Mouse (Mus musculus) ovary, postnatal 36 days (tissue): ENCODE data around the gene Gjc3.
"Not testable (repeated sequence)": the region's sequence is repeated elsewhere in the genome, so short reads cannot be mapped to it uniquely, and the experiment has no call there.

Source experiments
- DNase-seq: peaks from one replicate; pipeline ENCODE4 v3.0.0; 2022; ENCODE audit warnings: low spot score, mixed read lengths

The Gjc3 gene

DNA sequence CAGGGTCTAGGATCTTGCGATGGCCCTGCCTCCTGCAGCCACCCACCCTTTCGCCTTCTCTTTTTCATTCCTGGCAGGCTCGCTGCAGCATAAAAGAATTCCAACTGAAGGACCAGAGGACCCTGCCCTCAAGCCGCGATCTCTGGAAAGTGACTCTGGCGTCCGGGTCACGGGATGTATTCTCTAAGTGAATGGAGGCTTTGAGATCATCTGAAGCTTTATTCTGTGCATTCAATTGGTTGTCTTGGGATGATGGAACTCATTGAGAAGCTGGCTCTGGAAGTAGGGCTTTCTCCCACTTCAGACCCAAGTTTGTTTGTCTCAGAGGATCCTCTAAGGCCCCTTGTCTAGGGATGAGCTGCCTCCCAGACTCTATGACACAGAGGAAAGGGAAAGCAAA is at the start of gene Gjc3:
Gene Gjc3 (minus strand): TSS at position 154 of the 400 bp plus-strand sequence.
- DNase-seq, result no peak

GRCm38 (mm10) chr5:138012382-138012781 is 49.5 kb upstream of the Gjc3 start:
- DNase-seq, result no peak

GRCm38 (mm10) chr5:138009437-138009836 is 46.5 kb upstream of the Gjc3 start:
- no peak for DNase-seq

GRCm38 (mm10) chr5:137986351-137986750 is 23.5 kb upstream of the Gjc3 start:
- DNase-seq, result no peak

GRCm38 (mm10) chr5:137981300-137981699 is 18.4 kb upstream of the Gjc3 start, which contains the start of gene Azgp1:
Gene Azgp1, plus strand, starts transcription at chr5:137981520.
- DNase-seq, result no peak

DNA sequence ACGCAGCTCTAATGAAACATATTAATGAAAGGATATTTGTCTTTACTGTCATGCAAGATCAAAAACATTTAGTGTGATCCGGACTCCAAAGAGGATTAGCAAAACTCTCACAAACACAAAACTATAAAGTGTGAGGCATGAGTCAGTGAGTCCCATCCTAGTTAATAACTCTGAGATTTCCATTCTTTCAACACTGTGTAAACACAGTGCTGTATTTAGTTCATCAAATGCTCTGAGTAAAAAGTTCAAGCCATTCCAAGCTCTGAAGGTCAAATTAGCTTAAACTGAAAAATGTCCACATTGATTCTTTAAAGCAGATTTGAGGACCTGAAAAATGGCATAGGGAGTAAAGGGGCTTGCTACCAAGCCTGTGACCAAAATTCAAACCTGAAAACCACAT is 16.2 kb upstream of the Gjc3 start:
- no peak for DNase-seq

- DNase-seq, result no peak
These were observed 14.4 kb upstream of the Gjc3 start for GRCm38 (mm10) chr5:137977291-137977690.

DNA sequence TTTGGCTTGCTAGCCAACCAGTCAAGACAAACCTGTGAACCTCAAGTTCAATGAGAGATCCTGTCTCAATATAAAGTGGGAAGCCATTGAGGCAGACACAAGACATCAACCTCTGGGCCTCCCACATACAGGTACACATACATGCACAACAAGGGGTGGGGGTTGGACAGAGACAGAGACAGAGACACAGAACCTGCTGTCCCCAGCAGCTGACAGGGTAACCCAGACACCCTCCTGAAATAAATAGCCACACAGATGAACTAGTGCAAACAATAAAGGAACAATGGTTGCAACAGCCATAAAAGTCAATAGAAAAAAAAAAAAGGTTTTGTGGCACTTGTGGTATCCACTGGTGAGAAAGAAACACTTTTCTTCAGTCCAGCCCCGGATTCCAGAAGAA is 12.5 kb upstream of the Gjc3 start:
- no peak for DNase-seq

DNA sequence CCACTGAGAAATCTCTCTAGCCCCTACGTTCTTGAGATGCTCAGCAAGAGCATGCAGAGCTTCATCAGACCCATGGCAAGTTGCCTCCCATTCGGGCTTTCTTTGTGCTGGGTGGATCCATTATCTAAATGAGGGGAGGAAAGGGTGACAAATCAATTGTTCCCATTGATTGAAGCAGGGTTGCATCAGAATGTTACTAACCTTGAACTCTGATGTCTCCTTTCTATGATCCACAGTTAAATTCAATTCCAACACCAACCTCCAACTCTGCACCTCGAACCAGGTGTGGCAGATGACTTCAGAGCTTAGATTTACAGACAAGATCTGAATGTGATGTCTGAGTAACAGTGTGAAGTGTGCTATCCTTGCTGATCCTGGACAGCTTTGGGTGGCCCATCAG is 11.8 kb upstream of the Gjc3 start:
- DNase-seq, result no peak

DNA sequence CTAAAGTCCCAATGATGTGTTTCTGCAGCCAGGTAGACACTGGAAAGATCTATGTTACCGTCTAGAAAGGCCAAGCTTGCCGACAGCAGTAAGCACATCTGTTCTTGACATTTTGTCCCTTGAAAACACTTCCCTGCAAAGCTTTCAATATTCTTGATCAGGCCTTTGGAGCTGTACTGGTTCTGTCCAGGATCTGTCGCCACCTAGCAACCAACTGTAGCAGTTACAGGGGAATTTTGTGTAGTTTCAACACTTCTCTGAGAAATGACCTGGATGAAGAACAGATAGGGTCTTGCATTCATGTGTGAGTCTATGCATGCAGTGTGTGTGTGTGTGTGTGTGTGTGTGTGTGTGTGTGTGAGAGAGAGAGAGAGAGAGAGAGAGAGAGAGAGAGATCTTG is 10.8 kb upstream of the Gjc3 start:
- DNase-seq, result no peak

- no peak for DNase-seq
These were observed 10.3 kb upstream of the Gjc3 start for GRCm38 (mm10) chr5:137973161-137973560.

DNA sequence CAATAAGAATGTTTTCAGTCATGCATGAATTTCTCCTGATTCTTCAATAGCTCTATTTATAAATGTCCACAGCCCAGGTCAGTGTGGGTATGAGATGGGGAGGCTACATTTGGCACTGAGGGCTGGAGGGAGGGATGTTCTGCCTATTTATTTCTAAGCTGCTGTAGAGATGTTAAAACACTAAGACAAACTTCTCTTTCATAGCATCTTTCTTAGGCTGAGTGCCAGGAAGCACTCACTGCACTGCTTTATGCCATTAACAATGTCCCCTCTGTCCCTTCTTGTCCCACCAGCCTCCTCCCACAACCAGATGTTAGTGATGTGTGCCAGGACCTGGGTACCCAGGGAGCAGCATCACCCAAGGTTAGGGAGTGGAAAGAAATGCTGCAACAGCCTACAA is 3.6 kb upstream of the Gjc3 start:
- no peak for DNase-seq

DNA sequence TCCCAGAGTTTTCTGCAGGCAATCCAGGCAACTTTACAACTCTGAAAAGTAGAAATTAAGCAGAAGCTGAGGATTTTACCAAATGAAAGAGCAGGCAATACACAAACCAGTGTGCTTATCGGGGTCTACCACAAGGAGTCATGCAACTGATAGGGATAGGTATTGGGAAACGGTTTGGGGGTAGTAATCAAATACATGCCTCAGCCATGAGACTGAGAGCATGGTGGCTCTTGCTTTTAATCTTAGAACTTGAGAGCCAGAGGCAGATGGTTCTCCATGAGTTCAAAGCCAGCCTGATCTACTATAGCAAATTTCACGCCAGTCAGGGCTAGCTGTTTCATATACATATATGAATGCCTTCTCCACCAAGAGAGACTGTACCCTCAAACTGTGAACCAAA is 6.5 kb downstream of the Gjc3 start:
- DNase-seq, result no peak

GRCm38 (mm10) chr5:137951218-137951617 is 11.7 kb downstream of the Gjc3 start:
- peak; percentile 21 for DNase-seq

DNA sequence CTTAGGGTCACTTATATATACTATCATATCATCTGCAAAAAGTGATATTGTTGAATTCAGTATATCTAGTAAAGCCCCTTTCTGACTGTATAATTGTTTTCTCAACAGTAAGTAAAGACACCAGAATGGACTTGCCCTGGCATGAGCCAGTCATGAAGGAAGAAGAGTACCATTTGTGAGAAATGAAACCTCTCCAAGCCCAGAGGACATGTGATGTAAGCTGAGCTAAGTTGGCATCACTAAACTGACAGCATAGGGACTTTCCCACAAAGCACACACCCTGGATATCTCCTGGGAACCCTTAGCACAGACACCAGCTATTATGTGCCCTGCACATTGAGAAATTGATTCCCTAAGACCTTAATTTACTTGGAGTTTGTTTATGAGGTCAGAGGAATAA is 15.6 kb downstream of the Gjc3 start:
- no peak for DNase-seq

- DNase-seq, result no peak
These were observed 19.8 kb downstream of the Gjc3 start for GRCm38 (mm10) chr5:137943133-137943532.

DNA sequence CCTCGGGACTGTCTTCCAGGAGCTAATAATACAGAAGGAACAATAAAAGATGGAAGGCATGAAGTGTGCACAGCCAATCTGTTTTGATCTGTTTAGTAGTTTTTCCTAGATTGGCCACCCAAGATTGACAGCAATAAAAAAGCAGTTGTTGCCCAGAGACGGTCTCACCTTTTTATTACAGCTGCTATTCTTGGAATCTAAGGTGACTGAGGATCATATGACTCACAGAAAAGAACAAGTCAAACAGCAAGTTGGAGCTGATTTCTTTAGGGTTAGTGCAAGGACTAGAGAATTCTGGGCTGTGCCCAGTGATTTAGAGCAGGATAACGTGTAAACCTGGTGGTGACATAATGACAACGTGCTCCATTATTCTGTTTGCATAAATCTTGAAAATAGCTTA is 21.9 kb downstream of the Gjc3 start:
- DNase-seq, result no peak

GRCm38 (mm10) chr5:137937238-137937637 is 25.7 kb downstream of the Gjc3 start:
- DNase-seq, result no peak

- DNase-seq, result no peak
These were observed 26.4 kb downstream of the Gjc3 start for GRCm38 (mm10) chr5:137936486-137936885.

DNA sequence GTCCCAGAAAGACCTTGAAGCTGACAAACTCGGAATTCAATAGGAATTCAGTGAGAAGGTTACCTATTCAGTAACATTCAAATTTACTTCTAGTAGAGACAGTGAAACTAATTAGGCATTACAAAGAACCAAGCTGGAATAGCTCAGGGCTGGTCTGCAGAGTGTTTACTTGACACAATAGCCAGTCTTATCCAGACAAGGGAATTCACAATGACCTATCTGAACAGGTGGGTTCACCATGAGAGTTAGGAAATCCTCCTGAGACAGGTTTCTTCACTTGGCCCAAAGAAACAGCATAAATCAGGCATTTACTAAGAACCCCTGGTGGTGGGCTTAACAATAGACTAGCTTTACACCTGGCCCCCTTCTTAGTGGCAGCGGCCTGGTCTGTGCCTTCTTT is 29.0 kb downstream of the Gjc3 start:
- not testable (repeated sequence) for DNase-seq

DNA sequence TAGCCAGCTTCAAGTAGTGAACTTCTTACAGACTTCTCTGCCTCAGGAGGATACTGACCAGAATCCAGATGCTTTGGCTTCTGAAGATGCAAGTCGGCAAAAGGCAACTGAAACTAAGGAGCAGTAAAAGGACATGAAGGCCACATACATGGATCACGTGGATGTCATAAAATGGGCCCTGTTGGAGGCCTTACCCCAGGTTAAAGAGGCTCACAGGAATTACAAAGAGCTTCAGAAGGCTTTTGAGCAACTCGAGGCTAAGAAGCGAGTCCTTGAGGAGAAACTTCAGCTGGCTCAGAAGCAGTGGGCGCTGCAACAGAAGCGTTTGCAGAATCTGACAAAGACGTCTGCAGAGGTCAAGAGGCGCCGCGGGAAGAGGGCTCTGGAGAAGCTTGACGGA is 34.5 kb downstream of the Gjc3 start:
- DNase-seq, result no peak

DNA sequence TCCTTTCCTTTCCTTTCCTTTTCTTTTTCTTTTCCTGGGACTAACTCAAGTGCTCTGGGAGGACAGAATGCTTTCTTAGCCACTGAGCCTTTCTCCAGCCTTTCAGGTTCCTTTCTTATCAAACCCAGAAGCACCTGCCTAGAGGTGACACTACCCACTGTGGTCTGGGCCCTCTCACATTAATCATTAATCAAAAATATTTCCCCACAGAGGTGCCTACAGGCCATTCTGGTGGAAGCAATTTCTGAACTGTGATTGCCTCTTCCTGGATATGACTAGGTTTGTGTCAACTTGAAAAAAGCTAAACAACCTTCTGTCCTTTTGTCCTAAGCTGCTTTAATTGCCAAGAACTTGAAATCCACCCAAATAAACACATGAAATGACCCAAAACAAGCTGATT is 40.7 kb downstream of the Gjc3 start:
- no peak for DNase-seq

DNA sequence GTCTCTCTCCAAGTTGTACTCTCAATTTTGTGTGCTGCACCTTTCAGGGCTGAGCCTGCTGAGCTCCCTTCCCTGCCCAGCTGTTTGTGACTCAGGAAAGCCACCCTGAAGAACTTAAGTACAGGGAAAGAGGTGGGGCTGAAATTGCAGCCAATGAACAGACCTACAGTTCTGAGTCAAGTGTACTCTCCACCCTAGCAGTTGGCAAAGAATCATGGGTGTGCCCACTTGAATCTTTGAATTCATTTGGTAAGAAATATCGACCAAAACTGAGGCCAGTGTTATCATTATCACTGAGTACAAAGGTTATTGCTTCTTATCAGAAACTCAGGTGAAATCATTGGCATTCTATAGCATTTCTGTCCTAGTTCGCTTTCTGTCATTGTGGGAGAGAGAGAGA is 41.4 kb downstream of the Gjc3 start, which contains the start of gene Cyp3a13:
Gene Cyp3a13 (minus strand): TSS at position 88 of the 400 bp plus-strand sequence.
- DNase-seq, result no peak

- no peak for DNase-seq
These were observed 47.3 kb downstream of the Gjc3 start for GRCm38 (mm10) chr5:137915550-137915949.

DNA sequence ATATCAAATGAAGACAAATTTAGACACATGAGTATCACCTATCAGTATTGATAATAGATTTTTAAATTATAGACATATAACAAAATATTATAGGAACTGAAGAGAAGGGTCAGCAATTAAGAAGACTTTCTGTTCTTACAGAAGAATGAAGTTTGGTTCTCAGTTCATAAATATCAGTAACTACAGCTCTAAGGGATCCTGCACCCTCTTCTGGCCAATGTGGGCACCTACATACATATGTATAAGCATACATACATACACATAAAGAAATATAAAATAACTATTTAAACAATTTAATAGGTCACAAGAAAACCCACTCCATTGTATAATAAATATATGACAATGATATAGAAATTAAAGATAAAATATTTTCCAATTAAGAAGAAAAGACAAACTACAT is 48.4 kb downstream of the Gjc3 start:
- no peak for DNase-seq
